Mouse (Mus musculus) neural tube, embryonic 13.5 days (tissue): ENCODE results near the gene Olfr539. TPM values are rescaled to one million over a fixed set of nuclear protein-coding genes. Genes with fewer than 3 reads are reported as not detected.

Source experiments
- ATAC-seq: fragments of 200-750 bp; cut with Nextera tagmentation; 2 replicates; pipeline ENCODE4 v1.8.0; 2017; ENCODE audit warnings: low read depth, mild to moderate bottlenecking, moderate TSS enrichment, moderate library complexity
- H3K27ac ChIP-seq: fragments of 300-500 bp; sonication (generic); replicated peaks from 2 replicates; pipeline ENCODE4 v1.5.1; 2015; ENCODE audit warnings: moderate library complexity, mild to moderate bottlenecking, inconsistent platforms
- H3K27me3 ChIP-seq: fragments of 300-500 bp; sonication (generic); 2 replicates; pipeline ENCODE4 v1.6.1; 2015; ENCODE audit warnings: mild to moderate bottlenecking, inconsistent platforms
- H3K36me3 ChIP-seq: fragments of 300-500 bp; sonication (generic); 2 replicates; pipeline ENCODE4 v1.6.1; 2015; ENCODE audit warnings: mild to moderate bottlenecking, inconsistent platforms
- H3K4me1 ChIP-seq: fragments of 300-500 bp; sonication (generic); replicated peaks from 2 replicates; pipeline ENCODE4 v1.6.1; 2015; ENCODE audit warnings: inconsistent platforms
- H3K4me2 ChIP-seq: fragments of 300-500 bp; sonication (generic); 2 replicates; pipeline ENCODE4 v1.6.1; 2015; ENCODE audit warnings: inconsistent platforms, mild to moderate bottlenecking, moderate library complexity
- H3K4me3 ChIP-seq: fragments of 300-500 bp; sonication (generic); 2 replicates; pipeline ENCODE4 v1.5.1; 2015; ENCODE audit warnings: mild to moderate bottlenecking, inconsistent platforms
- H3K9ac ChIP-seq: fragments of 300-500 bp; sonication (generic); 2 replicates; pipeline ENCODE4 v1.6.1; 2015; ENCODE audit warnings: moderate library complexity, mild to moderate bottlenecking, inconsistent platforms
- H3K9me3 ChIP-seq: fragments of 300-500 bp; sonication (generic); 2 replicates; pipeline ENCODE4 v1.6.1; 2016; ENCODE audit warnings: inconsistent platforms
- WGBS: fragments of 180-500 bp; shearing (Covaris S2); methylation state at CpG from one replicate; pipeline ENCODE4 v1.1.7; 2015; 5-methylcytosine and 5-hydroxymethylcytosine counted together
- polyA plus RNA-seq: library from polyadenylated mRNA; unstranded; fragments of >200 nt; fragmentation: Nextera tagmentation; extraction: Ambion mirVana; gene quantifications from 2 replicates; pipeline ENCODE4 v1.2.1, GENCODE M21; 2015

The Olfr539 gene
- polyA plus RNA-seq, 1 experiment from 2014 or later: 0.07 TPM

DNA sequence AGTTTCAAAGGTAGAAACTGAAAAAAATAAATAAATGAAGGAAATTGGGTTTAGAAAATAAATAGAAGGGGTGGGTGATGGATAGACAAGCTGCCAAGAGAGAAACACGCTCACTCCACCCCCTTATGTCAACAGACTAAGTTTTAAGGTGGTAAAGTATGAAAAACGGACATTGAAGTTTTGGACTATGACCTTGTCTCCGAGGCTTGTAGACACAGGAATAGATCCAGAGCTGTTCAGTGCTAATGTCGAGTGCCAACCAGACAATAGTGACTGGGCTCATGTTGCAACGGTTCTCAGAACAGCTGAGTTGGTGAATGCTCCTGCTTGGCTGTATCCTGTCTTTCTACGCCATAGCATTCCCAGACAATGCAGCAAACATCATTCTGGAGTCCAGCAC is 61.4 kb downstream of the Olfr539 start:
- H3K4me3 ChIP-seq: no peak overlapping the region

GRCm38 (mm10) chr7:140725558-140725957 is 65.8 kb downstream of the Olfr539 start:
- Histone ChIP-seq H3K4me3 (no peak overlapping the region), H3K27me3 (no peaks in the 10 kb centered on the region), H3K36me3 (no peaks in the 10 kb centered on the region), H3K4me2 (no peak overlapping the region), H3K27ac (no peak overlapping the region), H3K9ac (no peak overlapping the region), H3K4me1 (no peaks in the 10 kb centered on the region), H3K9me3 (peaks cover 9% of the 10 kb centered on the region; the same call in 1 of the 2 replicates)
- ATAC-seq: no peak

More for the DNA sequence above, 61.4 kb downstream of the Olfr539 start:
- H3K9ac ChIP-seq: no peak overlapping the region
- H3K4me1 ChIP-seq: no peaks in the 10 kb centered on the region
- no peaks in the 10 kb centered on the region for H3K9me3 ChIP-seq
- H3K27ac ChIP-seq: no peak overlapping the region
- no peak overlapping the region for H3K4me2 ChIP-seq
- ATAC-seq: no peak
- WGBS: 85% methylated on average over 6 of the region's 6 CpGs
- H3K27me3 ChIP-seq: no peaks in the 10 kb centered on the region
- H3K36me3 ChIP-seq: no peaks in the 10 kb centered on the region

Other genes with a start within 250 kb of the Olfr539 start
- not detected in 2 replicates for gene Olfr532, start 238.3 kb upstream of the Olfr539 start, polyA plus RNA-seq
- not detected in 2 replicates for gene Olfr533, start 196.6 kb upstream of the Olfr539 start, polyA plus RNA-seq
- gene Olfr535, start 175.7 kb upstream of the Olfr539 start, polyA plus RNA-seq: not detected in 2 replicates
- gene Olfr536, start 152.5 kb upstream of the Olfr539 start, polyA plus RNA-seq: not detected in 2 replicates
- gene Olfr538, start 92.0 kb upstream of the Olfr539 start, polyA plus RNA-seq: not detected in 2 replicates
- not detected in 2 replicates for gene Olfr46, start 58.7 kb upstream of the Olfr539 start, polyA plus RNA-seq
- gene Olfr61, start 31.0 kb upstream of the Olfr539 start, polyA plus RNA-seq: not detected in 2 replicates
- not detected in 2 replicates for gene Olfr53, start 13.5 kb upstream of the Olfr539 start, polyA plus RNA-seq
- gene Olfr45, start 22.0 kb downstream of the Olfr539 start, polyA plus RNA-seq: not detected in 2 replicates
- not detected in 2 replicates for gene Olfr541, start 37.3 kb downstream of the Olfr539 start, polyA plus RNA-seq
- gene Cyp2e1, start 103.8 kb downstream of the Olfr539 start, polyA plus RNA-seq: not detected in 2 replicates
- 0.13 and 0.41 TPM in 2 replicates for gene Syce1, start 127.9 kb downstream of the Olfr539 start, polyA plus RNA-seq
- 21.5 and 24.8 TPM in 2 replicates for gene Zfp941, start 162.2 kb downstream of the Olfr539 start, polyA plus RNA-seq
- not detected in 2 replicates for gene Urah, start 175.1 kb downstream of the Olfr539 start, polyA plus RNA-seq
- not detected in 2 replicates for gene Scgb1c1, start 185.6 kb downstream of the Olfr539 start, polyA plus RNA-seq
- not detected in 2 replicates for gene Odf3, start 187.9 kb downstream of the Olfr539 start, polyA plus RNA-seq
- gene Gm45785, start 196.4 kb downstream of the Olfr539 start, polyA plus RNA-seq: 1.4 TPM in 1 of 2 replicates, not detected in the other
- gene Ric8a, start 197.0 kb downstream of the Olfr539 start, polyA plus RNA-seq: 99.1 and 107 TPM in 2 replicates
- gene Bet1l, start 197.6 kb downstream of the Olfr539 start, polyA plus RNA-seq: 42.4 and 48.1 TPM in 2 replicates
- 258 and 283 TPM in 2 replicates for gene Psmd13, start 222.0 kb downstream of the Olfr539 start, polyA plus RNA-seq
- gene Sirt3, start 222.4 kb downstream of the Olfr539 start, polyA plus RNA-seq: 42.3 and 46.8 TPM in 2 replicates
- 0.91 TPM in 1 of 2 replicates, not detected in the other for gene Cox8b, start 240.5 kb downstream of the Olfr539 start, polyA plus RNA-seq